Comparison of ENCODE assay signal across 10 mouse cellular contexts in genomic region chr17:31418804-31419597, GRCm38 (mm10). TPM values are rescaled to one million over a fixed set of nuclear protein-coding genes. Genes with fewer than 3 reads are reported as not detected.
DNase-seq lines count a peak whose midpoint lies in the region; ATAC-seq and TF ChIP-seq lines count a peak whose summit lies in the region.
"Had no signal": no experiment of that assay in that cellular context is flagged by ENCODE, and none has a peak within 500 bp of the region (broad histone marks: within the 10 kb centered on the region; RNA-seq: fewer than 3 reads in every experiment).

No protein-coding gene starts in this region.

- 0 out of 2 replicates have a peak, but pooled peaks have one; percentile 33 for ATAC-seq in frontal cortex, adult (ENCODE audit: low TSS enrichment)
- peak; percentile 70 for ATAC-seq in lung, embryonic 15.5 days (ENCODE audit: borderline replicate concordance, extremely low read depth, low FRiP score, low TSS enrichment)
- peak; percentile 48; the same call in 1 of the 2 replicates for ATAC-seq in intestine, embryonic 15.5 days
- peak; percentile 25; the same call in 1 of the 2 replicates for ATAC-seq in stomach, embryonic 14.5 days (ENCODE audit: insufficient number of reproducible peaks, insufficient read depth, low FRiP score, low read depth)

- no peak for TF ChIP-seq POLR2A in lung, adult 2 months (IDR thresholded peaks at IDR 0.05; ENCODE audit: borderline replicate concordance, extremely low read depth, low read depth, low read length)

- H3K27ac ChIP-seq in lung, embryonic 15.5 days: peak overlapping the region; percentile 73
- H3K27ac ChIP-seq in intestine, embryonic 15.5 days: peak overlapping the region; percentile 68
- peak overlapping the region; percentile 55; the same call in 1 of the 2 replicates for H3K27ac ChIP-seq in stomach, embryonic 14.5 days (ENCODE audit: low read length)

- no peak overlapping the region for H3K4me3 ChIP-seq in lung, embryonic 15.5 days
- H3K4me3 ChIP-seq in lung, adult 2 months (replicated peaks; ENCODE audit: extremely low read depth, low read depth, low read length): no peak overlapping the region
- H3K4me3 ChIP-seq in intestine, embryonic 15.5 days (replicated peaks): no peak overlapping the region
- H3K4me3 ChIP-seq in stomach, embryonic 14.5 days (ENCODE audit: low read depth, low read length): no peak overlapping the region
- H3K4me3 ChIP-seq: megakaryocyte, embryonic 14.5 days had no signal

- WGBS in lung, embryonic 15.5 days: 51% methylated on average over 17 of the region's 17 CpGs
- 51% methylated on average over 17 of the region's 17 CpGs for WGBS in lung, adult 2 months
- WGBS in intestine, embryonic 15.5 days: 50% methylated on average over 17 of the region's 17 CpGs
- WGBS in stomach, embryonic 14.5 days: 70% methylated on average over 17 of the region's 17 CpGs

- TF ChIP-seq CTCF in lung, adult 2 months (IDR thresholded peaks at IDR 0.05; ENCODE audit: insufficient read depth, low read length): no peak

- peaks cover 31% of the 10 kb centered on the region for H3K4me1 ChIP-seq in lung, embryonic 15.5 days
- H3K4me1 ChIP-seq in lung, adult 2 months (ENCODE audit: control insufficient read depth, insufficient read depth, low read length): peaks cover 18% of the 10 kb centered on the region
- H3K4me1 ChIP-seq in intestine, embryonic 15.5 days (replicated peaks): peaks cover 42% of the 10 kb centered on the region
- H3K4me1 ChIP-seq in stomach, embryonic 14.5 days (ENCODE audit: control insufficient read depth, insufficient read depth, low read length): 0 out of 2 replicates have a peak, but pooled peaks cover 15% of the 10 kb centered on the region
- H3K4me1 ChIP-seq: megakaryocyte, embryonic 14.5 days had no signal

- no peaks in the 10 kb centered on the region for H3K27me3 ChIP-seq in lung, embryonic 15.5 days
- H3K27me3 ChIP-seq in intestine, embryonic 15.5 days (replicated peaks): no peaks in the 10 kb centered on the region
- H3K27me3 ChIP-seq in stomach, embryonic 14.5 days (ENCODE audit: control insufficient read depth, insufficient read depth, low read length): no peaks in the 10 kb centered on the region

- H3K9ac ChIP-seq in lung, embryonic 15.5 days: no peak overlapping the region
- no peak overlapping the region for H3K9ac ChIP-seq in intestine, embryonic 15.5 days
- no peak overlapping the region for H3K9ac ChIP-seq in stomach, embryonic 14.5 days (replicated peaks; ENCODE audit: low read depth, low read length)

- H3K4me2 ChIP-seq in lung, embryonic 15.5 days: no peak overlapping the region
- H3K4me2 ChIP-seq in intestine, embryonic 15.5 days (replicated peaks): no peak overlapping the region; the same call in 1 of the 2 replicates
- no peak overlapping the region for H3K4me2 ChIP-seq in stomach, embryonic 14.5 days (replicated peaks; ENCODE audit: low read depth, low read length)

- DNase-seq in frontal cortex, postnatal 25 days (ENCODE audit: low spot score in 2 of 2): no peak
- no peak for DNase-seq in lung, adult 2 months
- DNase-seq in Muller cell, postnatal 12 days (ENCODE audit: inconsistent ontology term): no peak
- DNase-seq in yolk sac, embryonic 10.5 days (ENCODE audit: low spot score): no peak
- DNase-seq: kidney, postnatal 14 days had no signal

- no peaks in the 10 kb centered on the region for H3K9me3 ChIP-seq in lung, embryonic 15.5 days
- H3K9me3 ChIP-seq in intestine, embryonic 15.5 days: no peaks in the 10 kb centered on the region
- H3K9me3 ChIP-seq in stomach, embryonic 14.5 days (ENCODE audit: control insufficient read depth, low read depth, low read length): no peaks in the 10 kb centered on the region
- H3K9me3 ChIP-seq: megakaryocyte, embryonic 14.5 days had no signal

- H3K36me3 ChIP-seq in lung, embryonic 15.5 days: peaks cover 19% of the 10 kb centered on the region
- H3K36me3 ChIP-seq in intestine, embryonic 15.5 days: peaks cover 16% of the 10 kb centered on the region
- H3K36me3 ChIP-seq in stomach, embryonic 14.5 days (ENCODE audit: control insufficient read depth, insufficient read depth, low read length): peaks cover 9% of the 10 kb centered on the region

RNA-seq across cellular contexts. Expression of gene Pde9a, which starts 33.0 kb away (rescaled TPM):
- polyA plus RNA-seq in lung, embryonic 15.5 days (2015; fragmentation: Nextera tagmentation; extraction: Ambion mirVana): 34.8 and 35.8 TPM in 2 replicates
- 83.6 and 99.1 TPM in 2 replicates for polyA plus RNA-seq in lung, adult 2 months (2012; rRNA removed)
- polyA plus RNA-seq in intestine, embryonic 15.5 days (2015; fragmentation: Nextera tagmentation; extraction: Ambion mirVana): 52.0 and 55.3 TPM in 2 replicates
- 39.6 and 42.8 TPM in 2 replicates for polyA plus RNA-seq in stomach, embryonic 14.5 days (2014; fragmentation: Nextera tagmentation; extraction: Ambion mirVana)
